Mouse (Mus musculus) gastrocnemius, adult 2 months (tissue): ENCODE measurements around the gene Cuedc2. TPM values are rescaled to one million over a fixed set of nuclear protein-coding genes. Genes with fewer than 3 reads are reported as not detected.

Experiments used
- DNase-seq: peaks from one replicate; pipeline ENCODE4 v3.0.0; 2022
- H3K27ac ChIP-seq: fragments of 200-600 bp; 2 replicates; pipeline ENCODE4 v1.8.1; 2022; ENCODE audit warnings: mild to moderate bottlenecking
- H3K4me3 ChIP-seq: fragments of 200-600 bp; 2 replicates; pipeline ENCODE4 v1.8.1; 2022; ENCODE audit warnings: mild to moderate bottlenecking, moderate library complexity
- CTCF ChIP-seq: fragments of 200-600 bp; IDR thresholded peaks from 2 replicates; pipeline ENCODE4 v1.8.1; 2022; ENCODE audit warnings: antibody characterized with exemption, mild to moderate bottlenecking, moderate library complexity
- intact Hi-C: fragments of 180-260 bp; cut with DNase I; formaldehyde crosslinking; loops from one replicate; pipeline ENCODE4 v1.15.1; 2025
- microRNA-seq: library from miRNA; unstranded; fragments of <30 nt; microRNA quantifications from one replicate; pipeline ENCODE4 v1.2.0, GENCODE M21; 2021
- total RNA-seq, 2 experiments: library from RNA; stranded (reverse); gene quantifications; 2 replicates each; pipeline ENCODE4 v1.2.3; 2021

Gene Cuedc2
- total RNA-seq, 2 experiments from 2014 or later = 58.2 to 67.6 TPM

- no peak for TF ChIP-seq CTCF
- intact Hi-C loops = no loop called here
- H3K27ac ChIP-seq = no peak overlapping the region
- no peak for DNase-seq
- no peak overlapping the region for H3K4me3 ChIP-seq
These were observed 52.9 kb downstream of the Cuedc2 start for GRCm38 (mm10) chr19:46285631-46286030.

GRCm38 (mm10) chr19:46284686-46285085, 53.8 kb downstream of the Cuedc2 start:
- Histone ChIP-seq H3K4me3 (no peak overlapping the region), H3K27ac (no peak overlapping the region)
- no peak for TF ChIP-seq CTCF
- DNase-seq = no peak
- intact Hi-C loops = no loop called here

- Histone ChIP-seq H3K4me3 (no peak overlapping the region), H3K27ac (no peak overlapping the region)
- no peak; the same call in 1 of the 2 replicates for TF ChIP-seq CTCF
- intact Hi-C loops = no loop called here
- DNase-seq = no peak
These were observed 56.2 kb downstream of the Cuedc2 start for GRCm38 (mm10) chr19:46282081-46282849.

Small RNA genes lying within 50 kb of the gene (microRNA-seq; reads per million reads assigned to microRNA genes)
- gene Mir146b = not detected

Other genes starting within 250 kb of the Cuedc2 start
- gene Elovl3, start 206.8 kb downstream of the Cuedc2 start, total RNA-seq = not detected
- gene Pitx3, start 190.4 kb downstream of the Cuedc2 start, total RNA-seq = 10 to 100 TPM in 1 of 2 experiments, 1 to 10 TPM in 1; 4.6 to 15.1 TPM
- gene Gbf1, start 186.2 kb downstream of the Cuedc2 start, total RNA-seq = 10 to 100 TPM; 47.4 to 59.0 TPM
- 1 to 10 TPM; 8.2 to 8.5 TPM for gene Nfkb2, start 34.4 kb downstream of the Cuedc2 start, total RNA-seq
- gene Psd, start 11.5 kb downstream of the Cuedc2 start, total RNA-seq = under 1 TPM; 0.14 to 0.36 TPM
- 1 to 10 TPM; 2.9 to 3.8 TPM for gene Fbxl15, start 10.5 kb downstream of the Cuedc2 start, total RNA-seq
- gene Mfsd13a, start 2.4 kb upstream of the Cuedc2 start, total RNA-seq = 1 to 10 TPM in 1 of 2 experiments, under 1 TPM in 1; 0.82 to 1.2 TPM
- gene 2310034G01Rik, start 11.6 kb upstream of the Cuedc2 start, total RNA-seq = under 1 TPM; 0.17 to 0.18 TPM
- 10 to 100 TPM; 59.8 to 61.0 TPM for gene Actr1a, start 57.0 kb upstream of the Cuedc2 start, total RNA-seq
- 1 to 10 TPM; 5.1 to 6.1 TPM for gene Sufu, start 58.2 kb upstream of the Cuedc2 start, total RNA-seq
- gene Trim8, start 163.0 kb upstream of the Cuedc2 start, total RNA-seq = 10 to 100 TPM; 20.2 to 20.7 TPM
- gene Arl3, start 234.5 kb upstream of the Cuedc2 start, total RNA-seq = 10 to 100 TPM; 64.0 to 67.7 TPM
- gene Sfxn2, start 234.7 kb upstream of the Cuedc2 start, total RNA-seq = 1 to 10 TPM; 3.2 to 3.7 TPM